Mouse (Mus musculus) monocyte, adult 2 months (primary cell): Measurements from ENCODE around the gene Trim28.
"Not testable (repeated sequence)": the region's sequence is repeated elsewhere in the genome, so short reads cannot be mapped to it uniquely, and the experiment has no call there.

ENCODE experiments used
- DNase-seq, 2 experiments: peaks; one replicate each; pipeline ENCODE4 v3.0.0; 2022; ENCODE audit warnings: low spot score in 2 of 2, low read depth in 1 of 2

Trim28 gene

DNA sequence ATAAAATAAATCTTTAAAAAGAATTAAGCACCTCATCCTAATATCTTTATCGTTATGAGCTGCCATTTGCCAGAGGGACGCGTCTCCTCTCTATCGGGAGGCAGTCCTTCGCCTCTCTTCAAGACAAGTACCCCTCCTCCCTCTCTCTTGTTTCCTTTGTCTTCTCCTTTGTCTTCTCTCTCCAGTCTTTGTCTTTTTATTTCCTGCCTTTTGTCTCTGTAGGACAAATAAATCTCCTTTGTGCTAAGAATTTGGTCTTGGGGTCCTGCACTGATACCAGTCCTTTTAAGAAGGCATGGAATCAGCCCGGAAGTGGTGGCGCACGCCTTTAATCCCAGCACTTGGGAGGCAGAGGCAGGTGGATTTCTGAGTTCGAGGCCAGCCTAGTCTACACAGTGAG is 60.6 kb downstream of the Trim28 start:
- DNase-seq: no peak

DNA sequence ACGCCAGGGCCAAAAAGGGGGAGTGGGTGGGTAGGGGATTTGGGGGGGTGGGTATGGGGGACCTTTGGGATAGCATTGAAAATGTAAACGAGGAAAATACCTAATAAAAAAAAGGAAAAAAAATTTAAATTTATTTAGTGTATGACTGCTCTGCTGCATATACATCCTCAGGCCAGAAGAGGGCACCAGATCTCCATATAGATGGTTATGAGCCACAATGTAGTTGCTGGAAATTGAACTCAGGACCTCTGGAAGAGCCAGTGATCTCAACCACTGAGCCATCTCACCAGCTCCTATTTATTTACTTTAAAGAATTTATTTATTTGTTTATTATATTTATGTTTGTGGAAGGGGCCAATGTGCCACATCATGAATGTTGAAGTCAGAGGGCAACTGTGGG is 64.5 kb downstream of the Trim28 start:
- not testable (repeated sequence) for DNase-seq

DNA sequence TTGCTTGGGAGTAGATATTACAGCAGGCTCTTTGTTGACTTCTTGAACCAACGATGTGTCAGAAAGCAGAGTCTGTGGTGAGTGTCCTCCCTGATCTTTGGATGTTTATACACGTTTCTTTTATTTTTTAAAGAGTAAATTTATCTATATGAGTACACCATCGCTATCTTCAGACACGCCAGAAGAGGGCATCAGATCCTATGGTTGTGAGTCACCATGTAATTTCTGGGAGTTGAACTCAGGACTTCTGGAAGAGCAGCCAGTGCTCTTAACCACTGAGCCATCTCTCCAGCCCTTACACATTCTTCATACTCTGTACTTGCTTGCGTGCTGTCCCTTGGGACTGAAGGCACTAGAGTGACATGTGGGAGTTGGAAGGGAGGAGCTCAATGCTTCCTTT is 73.4 kb downstream of the Trim28 start:
- DNase-seq: no peak
